Mouse (Mus musculus): Measurements from ENCODE around the gene Cxcl15. TPM values are rescaled to one million over a fixed set of nuclear protein-coding genes. Genes with fewer than 3 reads are reported as not detected.

The Cxcl15 gene
- polyA plus RNA-seq (2017; shearing (Covaris generic)): not detected

GRCm38 (mm10) chr5:90794195-90794625 is at the start of gene Cxcl15:
Gene Cxcl15, plus strand, starts transcription at chr5:90794534.
- ATAC-seq: no peak

- ATAC-seq: no peak
These were observed 40.4 kb upstream of the Cxcl15 start for GRCm38 (mm10) chr5:90753934-90754333.

- no peak for ATAC-seq
These were observed 36.2 kb upstream of the Cxcl15 start for GRCm38 (mm10) chr5:90758020-90758605.

- ATAC-seq: no peak
These were observed 35.0 kb upstream of the Cxcl15 start, which contains the start of gene Cxcl5 for GRCm38 (mm10) chr5:90759077-90760065. Gene Cxcl5, plus strand, starts transcription at chr5:90759360.

GRCm38 (mm10) chr5:90760303-90760702 is 34.0 kb upstream of the Cxcl15 start:
- ATAC-seq: no peak

GRCm38 (mm10) chr5:90760844-90761243 is 33.5 kb upstream of the Cxcl15 start:
- no peak for ATAC-seq

- ATAC-seq: no peak
These were observed 32.5 kb upstream of the Cxcl15 start for GRCm38 (mm10) chr5:90761834-90762233.

- no peak for ATAC-seq
These were observed 30.2 kb upstream of the Cxcl15 start for GRCm38 (mm10) chr5:90763912-90764665.

- no peak for ATAC-seq
These were observed 28.3 kb upstream of the Cxcl15 start for GRCm38 (mm10) chr5:90765821-90766606.

- no peak for ATAC-seq
These were observed 26.1 kb upstream of the Cxcl15 start, which contains the start of gene Ppbp for GRCm38 (mm10) chr5:90768218-90768617. Gene Ppbp, plus strand, starts transcription at chr5:90768518.

GRCm38 (mm10) chr5:90771369-90771768 is 23.0 kb upstream of the Cxcl15 start:
- no peak for ATAC-seq

GRCm38 (mm10) chr5:90771880-90772653 is 22.3 kb upstream of the Cxcl15 start, which contains the start of gene Pf4:
Gene Pf4, plus strand, starts transcription at chr5:90772435.
- no peak for ATAC-seq

GRCm38 (mm10) chr5:90775562-90775961 is 18.8 kb upstream of the Cxcl15 start:
- no peak for ATAC-seq

- ATAC-seq: no peak
These were observed 16.7 kb upstream of the Cxcl15 start for GRCm38 (mm10) chr5:90777621-90778020.

GRCm38 (mm10) chr5:90778856-90779255 is 15.5 kb upstream of the Cxcl15 start:
- ATAC-seq: no peak

GRCm38 (mm10) chr5:90783697-90784096 is 10.6 kb upstream of the Cxcl15 start:
- ATAC-seq: no peak

- ATAC-seq: no peak
These were observed 8.4 kb upstream of the Cxcl15 start, which contains the start of gene Cxcl3 for GRCm38 (mm10) chr5:90785659-90786588. Gene Cxcl3, plus strand, starts transcription at chr5:90786103.

GRCm38 (mm10) chr5:90788114-90788513 is 6.2 kb upstream of the Cxcl15 start:
- no peak for ATAC-seq

- no peak for ATAC-seq
These were observed 4.8 kb upstream of the Cxcl15 start for GRCm38 (mm10) chr5:90789306-90790073.

Measured in inflammation-experienced regulatory T-cells, adult 6 months (primary cell).